Mouse (Mus musculus) embryonic fibroblast, embryonic 13.5 days (primary cell): ENCODE data around the gene Gpc2. TPM values are rescaled to one million over a fixed set of nuclear protein-coding genes. Genes with fewer than 3 reads are reported as not detected.

ENCODE experiments used
- H3K27ac ChIP-seq: 2 replicates; pipeline ENCODE4 v1.5.1; 2012; ENCODE audit warnings: low read length, control low read depth, inconsistent platforms; ENCODE audit not compliant: insufficient read depth
- H3K4me1 ChIP-seq: 2 replicates; pipeline ENCODE4 v1.6.1; 2011; ENCODE audit warnings: low read length; ENCODE audit not compliant: control insufficient read depth, insufficient read depth
- H3K4me3 ChIP-seq: 2 replicates; pipeline ENCODE4 v1.5.1; 2011; ENCODE audit warnings: mild to moderate bottlenecking, control low read depth, low read length; ENCODE audit not compliant: insufficient read depth
- CTCF ChIP-seq: IDR thresholded peaks from 2 replicates; pipeline ENCODE4 v1.5.1; 2011; ENCODE audit warnings: mild to moderate bottlenecking, control low read depth, low read length, moderate library complexity, borderline replicate concordance; ENCODE audit not compliant: insufficient read depth
- POLR2A ChIP-seq: IDR thresholded peaks from 2 replicates; pipeline ENCODE4 v1.6.1; 2011; ENCODE audit warnings: low read depth, mild to moderate bottlenecking, control low read depth, low read length, moderate library complexity
- polyA plus RNA-seq: library from polyadenylated mRNA; stranded (reverse); fragments of >200 nt; gene quantifications from 2 replicates; pipeline ENCODE4 v1.2.4, GENCODE M21; 2011; ENCODE audit warnings: low read depth; ENCODE audit not compliant: missing spikeins, insufficient read length

The Gpc2 gene
- polyA plus RNA-seq, 1 experiment = 20.1 TPM

DNA sequence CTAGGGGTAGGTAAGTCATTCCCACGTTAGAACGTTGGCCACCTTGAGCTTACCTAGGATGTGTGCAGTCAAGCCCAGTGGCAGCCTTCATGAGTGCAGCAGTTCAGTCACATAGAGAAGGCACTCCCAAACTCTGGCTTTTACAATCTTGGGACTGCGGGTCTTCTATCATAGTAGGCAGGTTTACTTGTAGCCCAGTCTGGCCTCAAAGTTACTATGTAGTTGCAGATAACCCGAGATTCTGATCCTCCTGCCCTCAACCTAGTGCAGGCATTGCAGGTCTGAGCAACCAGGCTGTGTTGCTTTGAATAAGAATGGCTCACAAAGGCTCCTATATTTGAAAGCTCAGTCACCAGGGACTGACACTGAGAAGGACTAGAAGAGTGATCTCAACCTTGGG is 53.3 kb downstream of the Gpc2 start:
- Histone ChIP-seq H3K4me1 (no peaks in the 10 kb centered on the region), H3K27ac (no peak overlapping the region), H3K4me3 (no peak overlapping the region)
- no peak for TF ChIP-seq CTCF

DNA sequence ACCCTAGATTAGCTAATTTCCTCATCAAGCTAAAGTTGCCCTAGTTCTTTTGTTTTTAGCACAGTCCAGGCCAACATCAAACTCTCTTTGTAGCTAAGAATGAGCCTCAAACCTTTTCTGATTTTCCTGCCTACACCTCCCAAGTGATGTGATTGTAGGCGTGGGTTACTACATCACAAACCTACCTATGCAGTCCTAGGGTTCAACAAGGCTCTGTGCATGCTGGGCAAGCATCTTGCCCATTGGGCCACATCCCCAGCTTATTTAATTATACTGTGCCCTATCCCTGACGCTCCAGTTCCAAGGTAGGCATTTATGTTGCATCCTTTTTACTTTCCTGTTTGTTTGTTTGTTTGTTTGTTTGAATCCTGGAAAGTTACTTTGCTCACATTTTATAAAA is 54.1 kb downstream of the Gpc2 start, which contains the start of gene Nxpe5:
Gene Nxpe5 (plus strand): TSS at position 199 of the 400 bp plus-strand sequence.
- TF ChIP-seq CTCF (no peak), POLR2A (no peak)

More for the DNA sequence above, 54.1 kb downstream of the Gpc2 start, which contains the start of gene Nxpe5:
- H3K27ac ChIP-seq = no peak within 1 kb of the TSS
- H3K4me1 ChIP-seq = no peaks in the 10 kb centered on the region
- no peak within 1 kb of the TSS for H3K4me3 ChIP-seq

Other genes starting within 250 kb of the Gpc2 start
- gene Smok3c, start 226.8 kb downstream of the Gpc2 start, polyA plus RNA-seq = not detected in 2 replicates
- 24.1 and 25.2 TPM in 2 replicates for gene Zkscan1, start 194.9 kb downstream of the Gpc2 start, polyA plus RNA-seq
- gene Zscan21, start 163.1 kb downstream of the Gpc2 start, polyA plus RNA-seq = 15.0 and 22.2 TPM in 2 replicates
- 11.9 and 13.2 TPM in 2 replicates for gene Zfp113, start 124.3 kb downstream of the Gpc2 start, polyA plus RNA-seq
- 162 and 184 TPM in 2 replicates for gene Cops6, start 118.9 kb downstream of the Gpc2 start, polyA plus RNA-seq
- 22.2 and 26.5 TPM in 2 replicates for gene Ap4m1, start 108.0 kb downstream of the Gpc2 start, polyA plus RNA-seq
- 79.1 and 85.3 TPM in 2 replicates for gene Mcm7, start 107.6 kb downstream of the Gpc2 start, polyA plus RNA-seq
- 27.9 and 29.8 TPM in 2 replicates for gene Taf6, start 92.6 kb downstream of the Gpc2 start, polyA plus RNA-seq
- gene Cnpy4, start 92.5 kb downstream of the Gpc2 start, polyA plus RNA-seq = 63.1 and 63.3 TPM in 2 replicates
- gene Mblac1, start 85.7 kb downstream of the Gpc2 start, polyA plus RNA-seq = 2.1 and 3.5 TPM in 2 replicates
- gene Nxpe5, start 54.1 kb downstream of the Gpc2 start, polyA plus RNA-seq = 0.32 TPM in 1 of 2 replicates, not detected in the other
- 36.9 and 40.7 TPM in 2 replicates for gene Lamtor4, start 24.5 kb downstream of the Gpc2 start, polyA plus RNA-seq
- 18.0 and 18.2 TPM in 2 replicates for gene BC037034, start 16.0 kb downstream of the Gpc2 start, polyA plus RNA-seq
- 5.7 and 6.4 TPM in 2 replicates for gene Gal3st4, start 7.2 kb downstream of the Gpc2 start, polyA plus RNA-seq
- gene Gm43720, start within 50 bp of the Gpc2 start, polyA plus RNA-seq = not detected in 2 replicates
- 3.0 and 6.0 TPM in 2 replicates for gene Stag3, start 235 bp upstream of the Gpc2 start, polyA plus RNA-seq
- gene Pvrig, start 62.0 kb upstream of the Gpc2 start, polyA plus RNA-seq = not detected in 2 replicates
- gene Zfp157, start 161.5 kb upstream of the Gpc2 start, polyA plus RNA-seq = 12.1 and 22.4 TPM in 2 replicates